Mouse (Mus musculus) ES-E14 (cell line): ENCODE results near the gene Dpf3. TPM values are rescaled to one million over a fixed set of nuclear protein-coding genes. Genes with fewer than 3 reads are reported as not detected.

ENCODE experiments used
- DNase-seq: peaks from one replicate; pipeline ENCODE4 v3.0.0-alpha.2; 2013; ENCODE audit warnings: low read depth, low spot score
- H3K27ac ChIP-seq: 2 replicates; pipeline ENCODE4 v1.5.1; 2012; ENCODE audit warnings: low read depth, mild to moderate bottlenecking, low read length, moderate library complexity, mixed read lengths; ENCODE audit not compliant: poor library complexity, insufficient read depth, severe bottlenecking
- H3K36me3 ChIP-seq: 2 replicates; pipeline ENCODE4 v1.6.1; 2012; ENCODE audit warnings: mild to moderate bottlenecking, low read length, moderate library complexity, mixed read lengths; ENCODE audit not compliant: control insufficient read depth, poor library complexity, insufficient read depth, severe bottlenecking
- H3K4me1 ChIP-seq, 2 experiments: fragments of 150-350 bp in 1 of 2; sonication (generic) in 1 of 2; 2 replicates each; pipeline ENCODE4 v1.6.1; 2012; ENCODE audit warnings: low read length in 2 of 2, mild to moderate bottlenecking in 1 of 2, mixed read lengths in 1 of 2; ENCODE audit not compliant: control insufficient read depth in 2 of 2, insufficient read depth in 2 of 2, poor library complexity in 1 of 2
- H3K4me3 ChIP-seq, 2 experiments: fragments of 150-350 bp in 1 of 2; sonication (generic) in 1 of 2; 2 replicates each; pipeline ENCODE4 v1.5.1; 2012; ENCODE audit warnings: low read length in 2 of 2, low read depth in 1 of 2, mild to moderate bottlenecking in 1 of 2, mixed read lengths in 1 of 2; ENCODE audit not compliant: insufficient read depth in 1 of 2, poor library complexity in 1 of 2, severe bottlenecking in 1 of 2
- H3K9ac ChIP-seq: 2 replicates; pipeline ENCODE4 v1.6.1; 2012; ENCODE audit warnings: low read depth, mild to moderate bottlenecking, low read length, mixed read lengths; ENCODE audit not compliant: poor library complexity, insufficient read depth, severe bottlenecking
- H3K9me3 ChIP-seq: fragments of 150-350 bp; sonication (generic); 2 replicates; pipeline ENCODE4 v1.6.1; 2012; ENCODE audit warnings: low read depth, mild to moderate bottlenecking, low read length; ENCODE audit not compliant: control insufficient read depth, insufficient read depth
- CHD2 ChIP-seq: IDR thresholded peaks from 2 replicates; pipeline ENCODE4 v1.6.1; 2014; ENCODE audit warnings: mild to moderate bottlenecking, low read depth, low read length, inconsistent platforms
- HCFC1 ChIP-seq: IDR thresholded peaks from 2 replicates; pipeline ENCODE4 v1.6.1; 2012; ENCODE audit warnings: low read length, inconsistent platforms, borderline replicate concordance; ENCODE audit not compliant: insufficient read depth
- MAFK ChIP-seq: IDR thresholded peaks from 2 replicates; pipeline ENCODE4 v1.6.1; 2014; ENCODE audit warnings: mild to moderate bottlenecking, low read depth, low read length, inconsistent platforms; ENCODE audit not compliant: insufficient read depth
- ZC3H11A ChIP-seq: IDR thresholded peaks from 2 replicates; pipeline ENCODE4 v1.6.1; 2012; ENCODE audit warnings: low read depth, mild to moderate bottlenecking, inconsistent platforms, low read length, borderline replicate concordance
- ZNF384 ChIP-seq: IDR thresholded peaks from 2 replicates; pipeline ENCODE4 v1.6.1; 2012; ENCODE audit warnings: low read depth, low read length, inconsistent platforms
- in situ Hi-C, 2 experiments: fragments of 600-800 bp; cut with MboI; formaldehyde crosslinking; loops; one replicate each; pipeline ENCODE4 v1.15.1; 2025; ENCODE audit warnings: low sequenced_read_pairs in 2 of 2, inconsistent platforms in 1 of 2; ENCODE audit not compliant: unreplicated experiment in 2 of 2
- total RNA-seq: library from RNA; depleted of rRNA; stranded (reverse); fragments of 300-350 nt; gene quantifications from 2 replicates; pipeline ENCODE4 v1.2.3, GENCODE M21; 2012

The Dpf3 gene
- total RNA-seq, 1 experiment, result 1.4 TPM

GRCm38 (mm10) chr12:83375015-83375831, 112.3 kb downstream of the Dpf3 start:
- Histone ChIP-seq H3K4me1 (no peaks in the 10 kb centered on the region), H3K9me3 (no peaks in the 10 kb centered on the region), H3K4me3 (no peak overlapping the region), H3K27ac (no peak overlapping the region), H3K9ac (no peak overlapping the region), H3K36me3 (no peaks in the 10 kb centered on the region)
- in situ Hi-C loops, result no loop called here
- no peak for DNase-seq
- TF ChIP-seq CHD2, result no peak
- TF ChIP-seq MAFK, result no peak
- no peak for TF ChIP-seq HCFC1
- no peak for TF ChIP-seq ZC3H11A
- no peak for TF ChIP-seq ZNF384

- in situ Hi-C loops, result no loop called here
- Histone ChIP-seq H3K4me1 (no peaks in the 10 kb centered on the region), H3K27ac (no peak overlapping the region), H3K36me3 (no peaks in the 10 kb centered on the region), H3K4me3 (no peak overlapping the region), H3K9ac (no peak overlapping the region), H3K9me3 (no peaks in the 10 kb centered on the region)
- DNase-seq, result no peak
- TF ChIP-seq HCFC1, result no peak
- no peak for TF ChIP-seq MAFK
- TF ChIP-seq ZNF384, result no peak
- no peak for TF ChIP-seq CHD2
- no peak for TF ChIP-seq ZC3H11A
These were observed 114.4 kb downstream of the Dpf3 start for GRCm38 (mm10) chr12:83373081-83373480.

- H3K27ac ChIP-seq, result no peak overlapping the region
- H3K4me1 ChIP-seq, result no peaks in the 10 kb centered on the region
- in situ Hi-C loops, result no loop called here
- H3K36me3 ChIP-seq, result no peaks in the 10 kb centered on the region
- no peak for DNase-seq
- H3K9ac ChIP-seq, result no peak overlapping the region
- no peaks in the 10 kb centered on the region for H3K9me3 ChIP-seq
- TF ChIP-seq HCFC1 (no peak), ZC3H11A (no peak), CHD2 (no peak), ZNF384 (no peak), MAFK (no peak)
- H3K4me3 ChIP-seq, result no peak overlapping the region
These were observed 115.2 kb downstream of the Dpf3 start for GRCm38 (mm10) chr12:83372290-83372689.

- Histone ChIP-seq H3K36me3 (no peaks in the 10 kb centered on the region), H3K4me3 (no peak overlapping the region), H3K9me3 (no peaks in the 10 kb centered on the region), H3K9ac (no peak overlapping the region), H3K4me1 (no peaks in the 10 kb centered on the region), H3K27ac (no peak overlapping the region)
- DNase-seq, result no peak
- in situ Hi-C loops, result no loop called here
- no peak for TF ChIP-seq CHD2
- TF ChIP-seq ZC3H11A, result no peak
- TF ChIP-seq HCFC1, result no peak
- no peak for TF ChIP-seq MAFK
- no peak for TF ChIP-seq ZNF384
These were observed 117.3 kb downstream of the Dpf3 start for GRCm38 (mm10) chr12:83370221-83370620.

GRCm38 (mm10) chr12:83369416-83369815, 118.1 kb downstream of the Dpf3 start:
- H3K27ac ChIP-seq, result no peak overlapping the region
- H3K9me3 ChIP-seq, result no peaks in the 10 kb centered on the region
- H3K9ac ChIP-seq, result no peak overlapping the region
- H3K4me1 ChIP-seq, result no peaks in the 10 kb centered on the region
- no peak for DNase-seq
- TF ChIP-seq HCFC1, result no peak
- no peak for TF ChIP-seq ZC3H11A
- TF ChIP-seq MAFK, result no peak
- no peak for TF ChIP-seq ZNF384
- TF ChIP-seq CHD2, result no peak
- no peak overlapping the region for H3K4me3 ChIP-seq
- in situ Hi-C loops, result no loop called here
- no peaks in the 10 kb centered on the region for H3K36me3 ChIP-seq
